Mouse (Mus musculus) bone marrow macrophage, adult 2 months (primary cell): ENCODE results near the gene Fnip2. TPM values are rescaled to one million over a fixed set of nuclear protein-coding genes. Genes with fewer than 3 reads are reported as not detected.
"Not testable (repeated sequence)": the region's sequence is repeated elsewhere in the genome, so short reads cannot be mapped to it uniquely, and the experiment has no call there.

ENCODE experiments used
- H3K27ac ChIP-seq: 2 replicates; pipeline ENCODE4 v1.5.1; 2012; ENCODE audit warnings: low read depth, low read length; ENCODE audit not compliant: insufficient read depth
- H3K4me1 ChIP-seq: 2 replicates; pipeline ENCODE4 v1.6.1; 2012; ENCODE audit warnings: low read length; ENCODE audit not compliant: control insufficient read depth, insufficient read depth
- H3K4me3 ChIP-seq: 2 replicates; pipeline ENCODE4 v1.5.1; 2012; ENCODE audit warnings: mild to moderate bottlenecking, low read length, moderate library complexity; ENCODE audit not compliant: insufficient read depth
- CTCF ChIP-seq: IDR thresholded peaks from 2 replicates; pipeline ENCODE4 v1.5.1; 2012; ENCODE audit warnings: low read depth, mild to moderate bottlenecking, low read length, moderate library complexity
- POLR2A ChIP-seq: IDR thresholded peaks from 2 replicates; pipeline ENCODE4 v1.6.1; 2012; ENCODE audit warnings: mild to moderate bottlenecking, low read depth, low read length, borderline replicate concordance
- polyA plus RNA-seq: library from polyadenylated mRNA; stranded (reverse); fragments of >200 nt; gene quantifications from 2 replicates; pipeline ENCODE4 v1.2.4, GENCODE M21; 2012; ENCODE audit not compliant: missing spikeins, insufficient read depth, insufficient read length

Gene Fnip2
- polyA plus RNA-seq, 1 experiment, result 125 TPM

DNA sequence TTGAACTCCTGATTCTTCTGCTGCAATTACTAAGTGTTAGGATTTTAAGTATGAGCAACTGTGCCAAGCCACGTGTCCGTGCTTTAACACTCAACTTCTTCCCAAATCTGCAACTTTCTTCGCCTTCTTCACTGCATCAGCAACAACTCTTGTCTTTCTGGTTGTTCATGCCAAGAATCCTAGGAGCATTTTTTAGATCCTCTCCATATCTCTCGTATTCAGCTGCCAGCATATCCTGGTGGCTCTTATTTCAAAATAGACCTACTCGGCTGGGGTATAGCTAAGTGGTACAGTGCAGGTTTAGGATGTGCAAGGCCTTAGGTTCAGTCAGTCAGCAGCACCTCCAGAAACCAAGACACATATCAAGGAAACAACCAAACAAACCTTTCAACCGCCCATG, 10.0 kb upstream of the Fnip2 start:
- H3K4me1 ChIP-seq, result peaks cover 7% of the 10 kb centered on the region
- no peak overlapping the region for H3K4me3 ChIP-seq
- no peak overlapping the region for H3K27ac ChIP-seq
- TF ChIP-seq CTCF (no peak), POLR2A (no peak)

- Histone ChIP-seq H3K4me1 (peaks cover 7% of the 10 kb centered on the region), H3K4me3 (no peak overlapping the region), H3K27ac (no peak overlapping the region)
- TF ChIP-seq CTCF, result no peak
- no peak for TF ChIP-seq POLR2A
Observed at GRCm38 (mm10) chr3:79576865-79577264, 9.3 kb upstream of the Fnip2 start.

- Histone ChIP-seq H3K4me1 (peaks cover 7% of the 10 kb centered on the region), H3K4me3 (no peak overlapping the region), H3K27ac (no peak overlapping the region)
- no peak for TF ChIP-seq CTCF
- TF ChIP-seq POLR2A, result no peak
Observed at GRCm38 (mm10) chr3:79576468-79576816, 8.8 kb upstream of the Fnip2 start.

DNA sequence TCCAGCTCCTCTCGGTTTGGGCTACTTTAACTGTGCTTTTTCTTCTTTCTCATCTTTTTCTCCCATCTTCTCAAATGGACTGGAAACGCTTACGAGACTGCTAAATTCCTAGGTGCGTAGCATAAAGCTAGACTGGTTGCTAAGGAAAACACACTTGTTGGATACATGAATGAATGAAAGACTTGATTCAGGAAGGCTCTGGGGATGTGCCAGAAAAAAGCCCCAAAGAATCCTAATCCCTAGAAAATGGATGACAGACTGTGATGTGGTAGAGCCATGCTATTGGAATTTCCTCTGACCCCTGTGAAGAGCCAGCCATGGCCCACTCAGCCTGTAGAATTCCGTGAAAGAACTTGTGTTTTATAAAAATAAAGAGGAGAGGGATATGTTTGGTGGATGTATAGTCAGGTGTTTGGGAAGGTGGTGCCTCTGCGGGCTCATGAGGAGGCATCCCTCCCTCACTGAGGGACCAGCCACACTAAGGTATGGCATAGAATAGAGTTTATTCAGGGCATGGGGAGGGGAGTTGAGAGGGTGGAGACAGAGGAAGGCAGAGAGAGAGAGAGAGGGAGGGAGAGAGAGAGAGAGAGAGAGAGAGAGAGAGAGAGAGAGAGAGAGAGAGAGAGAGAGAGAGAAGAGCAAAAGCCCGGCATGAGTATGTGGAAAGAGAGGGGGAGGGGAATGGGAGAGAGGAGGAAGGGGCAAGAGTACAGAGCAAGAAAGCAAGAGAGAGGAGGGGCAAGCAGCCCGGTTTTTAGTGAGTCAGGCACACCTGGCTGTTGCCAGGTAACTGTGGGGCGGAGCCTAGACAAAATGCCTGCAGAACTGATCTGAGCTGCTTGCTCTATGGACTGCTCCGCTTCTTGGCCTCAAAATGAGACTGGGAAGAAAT, 8.2 kb upstream of the Fnip2 start:
- TF ChIP-seq POLR2A (no peak), CTCF (no peak)
- Histone ChIP-seq H3K27ac (no peak overlapping the region), H3K4me1 (peaks cover 13% of the 10 kb centered on the region), H3K4me3 (no peak overlapping the region)

GRCm38 (mm10) chr3:79574336-79574735, 6.7 kb upstream of the Fnip2 start:
- H3K4me3 ChIP-seq, result no peak overlapping the region
- H3K27ac ChIP-seq, result no peak overlapping the region
- no peak for TF ChIP-seq CTCF
- TF ChIP-seq POLR2A, result no peak
- H3K4me1 ChIP-seq, result peaks cover 14% of the 10 kb centered on the region

DNA sequence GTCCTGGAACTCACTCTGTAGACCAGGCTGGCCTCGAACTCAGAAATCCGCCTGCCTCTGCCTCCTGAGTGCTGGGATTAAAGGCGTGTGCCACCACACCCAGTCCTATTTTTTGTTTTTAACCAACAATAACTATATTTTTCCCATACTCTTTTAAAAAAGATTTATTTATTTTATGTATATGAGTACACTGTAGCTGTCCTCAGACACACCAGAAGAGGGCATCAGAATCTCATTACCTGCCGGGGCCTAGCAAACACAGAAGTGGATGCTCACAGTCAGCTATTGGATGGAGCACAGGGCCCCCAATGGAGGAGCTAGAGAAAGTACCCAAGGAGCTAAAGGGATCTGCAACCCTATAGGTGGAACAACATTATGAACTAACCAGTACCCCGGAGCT, 5.8 kb upstream of the Fnip2 start:
- H3K4me3 ChIP-seq, result not testable (repeated sequence)
- H3K4me1 ChIP-seq, result peaks cover 19% of the 10 kb centered on the region
- peak overlapping the region; percentile 95 for H3K27ac ChIP-seq

GRCm38 (mm10) chr3:79572399-79572798, 4.8 kb upstream of the Fnip2 start:
- no peak for TF ChIP-seq CTCF
- no peak for TF ChIP-seq POLR2A
- Histone ChIP-seq H3K27ac (peak overlapping the region; percentile 99), H3K4me1 (peaks cover 19% of the 10 kb centered on the region)

DNA sequence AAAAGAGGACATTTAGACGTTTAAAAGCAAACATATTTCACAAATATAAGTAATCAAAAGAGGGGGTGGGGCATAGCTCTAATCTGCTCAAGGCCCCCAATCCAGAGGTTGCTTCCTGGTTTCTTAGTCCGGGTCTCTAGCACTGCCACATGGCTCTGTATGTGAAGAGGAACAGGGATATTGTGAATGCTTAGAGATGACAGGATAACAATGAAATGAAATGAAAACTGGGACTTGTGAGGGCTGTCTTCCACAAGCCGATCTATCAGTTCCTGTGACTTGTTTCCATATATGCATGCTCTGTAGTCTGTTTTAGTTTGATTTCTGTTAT, 1.7 kb upstream of the Fnip2 start:
- peaks cover 19% of the 10 kb centered on the region for H3K4me1 ChIP-seq
- TF ChIP-seq CTCF, result no peak
- no peak for TF ChIP-seq POLR2A
- H3K27ac ChIP-seq, result peak overlapping the region; percentile 18
- no peak overlapping the region for H3K4me3 ChIP-seq

More at GRCm38 (mm10) chr3:79572399-79572798, 4.8 kb upstream of the Fnip2 start:
- H3K4me3 ChIP-seq, result peak overlapping the region; percentile 58

DNA sequence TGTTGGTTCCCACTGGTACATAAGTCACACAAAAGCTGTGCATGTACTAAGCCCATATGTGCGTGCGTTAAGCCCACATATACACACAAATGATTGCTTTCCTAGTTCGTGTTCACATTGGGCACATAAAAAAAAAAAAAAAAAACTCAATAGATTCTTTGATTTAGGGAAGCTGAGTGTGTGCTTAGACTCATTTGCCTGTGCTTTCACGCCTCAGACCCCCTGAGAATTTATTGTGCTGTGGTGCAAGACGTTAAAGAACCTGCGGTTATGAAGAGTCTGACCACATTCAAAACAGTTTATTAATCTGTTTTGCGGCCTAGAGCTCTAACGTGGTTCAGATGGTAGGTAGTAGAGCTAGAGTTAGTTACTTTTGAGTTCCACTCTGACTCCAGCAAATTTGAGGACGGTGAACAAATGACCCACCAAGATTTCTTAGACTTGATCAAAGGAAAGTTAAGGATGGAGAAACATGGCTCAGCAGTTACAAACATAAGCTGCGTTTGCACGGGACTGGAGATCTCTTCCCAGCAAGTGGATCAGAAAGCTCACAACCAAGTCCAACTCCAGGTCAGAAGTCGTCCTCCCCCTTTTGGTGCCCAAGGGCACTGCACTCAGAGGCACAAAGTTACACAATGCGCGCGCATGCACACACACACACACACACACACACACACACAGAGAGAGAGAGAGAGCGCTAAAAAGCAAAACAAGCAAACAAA, 1.2 kb upstream of the Fnip2 start:
- Histone ChIP-seq H3K27ac (peak overlapping the region; percentile 78), H3K4me3 (no peak overlapping the region), H3K4me1 (peaks cover 19% of the 10 kb centered on the region)
- TF ChIP-seq CTCF (no peak), POLR2A (no peak)

DNA sequence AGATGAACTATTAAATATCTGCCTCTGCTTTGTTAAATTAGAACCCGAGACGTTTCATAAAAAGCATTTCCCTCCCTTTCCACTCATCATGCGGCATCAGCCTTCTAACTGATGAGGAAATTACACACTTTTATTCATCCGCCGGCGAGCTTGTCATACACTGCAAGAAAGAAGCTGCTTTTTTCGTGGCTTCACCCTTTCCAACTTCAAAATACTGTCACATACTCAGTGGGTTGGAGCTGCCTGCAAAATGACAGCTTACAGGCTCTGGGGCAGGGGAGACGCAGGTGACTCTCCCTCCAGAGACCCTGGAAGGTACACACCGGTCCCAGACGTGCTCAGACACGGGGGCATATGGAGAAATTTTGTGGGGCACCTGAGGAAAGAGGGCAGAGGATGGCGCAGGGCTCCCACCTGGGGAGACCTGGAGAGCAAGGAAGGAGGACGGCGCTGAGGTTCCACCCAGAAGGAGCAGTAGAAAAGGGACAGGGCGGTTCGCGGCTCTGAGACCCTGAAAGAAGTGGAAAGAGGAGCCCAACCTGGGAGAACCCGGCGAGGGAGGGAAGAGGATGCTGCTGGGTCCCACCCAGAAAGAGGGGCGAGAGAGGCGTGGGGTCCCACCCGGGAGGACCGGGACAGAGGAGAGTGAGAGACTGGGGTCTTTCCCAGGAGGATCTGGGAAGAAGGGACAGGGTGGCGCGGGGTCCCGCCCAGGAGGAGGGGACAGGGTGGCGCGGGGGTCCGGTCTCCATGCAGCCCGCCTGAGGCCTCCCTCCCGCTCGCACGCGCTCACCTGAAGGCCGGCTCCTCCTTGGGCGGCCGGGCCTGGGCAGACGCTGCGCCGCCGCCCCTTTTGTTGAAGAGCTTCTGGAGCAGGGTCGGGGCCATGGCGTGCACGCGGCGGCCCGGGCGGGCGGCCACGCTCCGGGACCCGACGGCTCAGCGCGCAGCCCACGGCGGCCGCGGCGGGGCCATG, 592 bp downstream of the Fnip2 start:
- H3K4me1 ChIP-seq, result peaks cover 28% of the 10 kb centered on the region
- H3K4me3 ChIP-seq, result peak overlapping the region; percentile 95
- H3K27ac ChIP-seq, result peak overlapping the region; percentile 97
- no peak for TF ChIP-seq CTCF
- no peak for TF ChIP-seq POLR2A
